ENCODE assay signal across 16 mouse cellular contexts in genomic region chr6:55012516-55012915, GRCm38 (mm10).
"Had no signal": no experiment of that assay in that cellular context is flagged by ENCODE, and none has a peak within 500 bp of the region (broad histone marks: within the 10 kb centered on the region; RNA-seq: fewer than 3 reads in every experiment).

No protein-coding gene starts in this region.

- H3K27ac ChIP-seq: neural tube, embryonic 13.5 days; neural tube, embryonic 15.5 days; stomach, embryonic 15.5 days; stomach, postnatal 0 days had no signal

- H3K36me3 ChIP-seq: neural tube, embryonic 13.5 days; neural tube, embryonic 15.5 days; stomach, embryonic 15.5 days had no signal

- H3K27me3 ChIP-seq: neural tube, embryonic 15.5 days; stomach, embryonic 15.5 days had no signal

- H3K4me3 ChIP-seq: neural tube, embryonic 13.5 days; neural tube, embryonic 15.5 days; stomach, embryonic 15.5 days had no signal

- DNase-seq: retina, postnatal 1 day; right cerebral cortex, adult 18-20 months; right cerebral cortex, postnatal 14 days; right cerebral cortex, postnatal 25 days; right cerebral cortex, postnatal 4 days; spleen, adult 18-20 months; thymus, adult 18-20 months; thymus, adult 2 months; thymus, postnatal 14 days; thymus, postnatal 25 days; thymus, postnatal 36 days; thymus, postnatal 4 days had no signal

- H3K9me3 ChIP-seq: neural tube, embryonic 15.5 days; stomach, embryonic 15.5 days had no signal
